Mouse (Mus musculus): Measurements from ENCODE around the gene Fermt2.

DNA sequence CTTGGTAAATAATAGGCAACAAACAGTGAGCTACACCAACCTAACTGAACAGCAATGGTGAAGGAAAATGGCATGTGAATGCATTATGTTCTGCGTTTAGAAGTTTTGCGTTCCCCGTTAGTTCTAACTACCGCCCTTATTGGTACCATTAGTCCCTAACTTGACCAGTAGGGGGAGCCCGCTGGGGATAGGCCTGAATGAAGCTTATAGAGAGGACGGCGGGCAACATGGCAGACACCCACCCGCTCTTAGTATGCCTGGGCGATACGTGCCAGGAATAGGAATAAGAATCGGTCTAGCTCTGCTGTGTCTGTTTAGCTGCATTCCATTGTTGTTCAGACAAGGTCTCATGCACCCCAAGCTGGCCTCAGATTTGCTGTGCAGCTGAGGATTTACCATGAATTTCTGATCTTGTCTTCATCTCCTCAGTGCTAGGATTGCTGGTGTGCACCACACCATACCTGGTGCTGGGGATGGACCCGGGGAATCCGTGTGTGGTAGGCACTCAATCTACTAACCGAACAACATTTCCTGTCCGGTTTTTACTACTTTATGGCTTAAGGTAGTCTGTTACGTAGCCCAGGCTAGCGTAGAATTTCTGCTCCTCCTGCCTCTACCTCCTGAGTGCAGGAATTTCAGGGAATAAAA lies 21.3 kb upstream of the Fermt2 start:
- no peak for TF ChIP-seq CTCF (IDR thresholded peaks at IDR 0.05; ENCODE audit: borderline replicate concordance, control insufficient read depth, extremely low read depth, insufficient read depth, low read length, poor library complexity)
- TF ChIP-seq POLR2A (IDR thresholded peaks at IDR 0.05; ENCODE audit: control insufficient read depth, extremely low read depth, insufficient read depth, low read length, poor library complexity) = no peak

All from thymus, adult 2 months (tissue).